Mouse (Mus musculus): ENCODE results near the gene Sorbs1. TPM values are rescaled to one million over a fixed set of nuclear protein-coding genes. Genes with fewer than 3 reads are reported as not detected.
A peak's percentile ranks its signal among the peaks of the same experiment; 100 is the strongest.

Sorbs1 gene
- polyA plus RNA-seq, 1 experiment from 2014 or later: 94.7 TPM

GRCm38 (mm10) chr19:40476491-40476890, 37.1 kb downstream of the Sorbs1 start:
- 89% methylated on average over 4 of the region's 4 CpGs for WGBS
- H3K4me2 ChIP-seq: no peak overlapping the region
- peaks cover 31% of the 10 kb centered on the region for H3K4me1 ChIP-seq

GRCm38 (mm10) chr19:40471526-40472245, 41.9 kb downstream of the Sorbs1 start:
- no peaks in the 10 kb centered on the region for H3K36me3 ChIP-seq
- no peak for ATAC-seq (ENCODE audit: low FRiP score)
- H3K9me3 ChIP-seq (replicated peaks): no peaks in the 10 kb centered on the region
- H3K4me2 ChIP-seq: no peak overlapping the region
- H3K27me3 ChIP-seq (replicated peaks): no peaks in the 10 kb centered on the region
- 81% methylated on average over 10 of the region's 10 CpGs for WGBS
- H3K4me1 ChIP-seq: peaks cover 22% of the 10 kb centered on the region; the same call in 1 of the 2 replicates
- peak overlapping the region; percentile 30; the same call in 1 of the 2 replicates for H3K27ac ChIP-seq (replicated peaks)
- no peak overlapping the region for H3K4me3 ChIP-seq (replicated peaks)
- H3K9ac ChIP-seq (replicated peaks): no peak overlapping the region

More at GRCm38 (mm10) chr19:40476491-40476890, 37.1 kb downstream of the Sorbs1 start:
- Histone ChIP-seq H3K27me3 (replicated peaks) (no peaks in the 10 kb centered on the region), H3K4me3 (replicated peaks) (no peak overlapping the region), H3K9ac (replicated peaks) (no peak overlapping the region), H3K9me3 (replicated peaks) (no peaks in the 10 kb centered on the region), H3K27ac (replicated peaks) (no peak overlapping the region), H3K36me3 (no peaks in the 10 kb centered on the region)
- ATAC-seq (ENCODE audit: low FRiP score): no peak

- ATAC-seq (ENCODE audit: low FRiP score): no peak
- no peaks in the 10 kb centered on the region for H3K36me3 ChIP-seq
- no peak overlapping the region for H3K9ac ChIP-seq (replicated peaks)
- no peaks in the 10 kb centered on the region for H3K9me3 ChIP-seq (replicated peaks)
- H3K4me1 ChIP-seq: peaks cover 39% of the 10 kb centered on the region; the same call in 1 of the 2 replicates
- H3K27me3 ChIP-seq (replicated peaks): no peaks in the 10 kb centered on the region
- WGBS: 76% methylated on average over 5 of the region's 5 CpGs
- H3K4me3 ChIP-seq (replicated peaks): no peak overlapping the region
- H3K4me2 ChIP-seq: no peak overlapping the region
- no peak overlapping the region for H3K27ac ChIP-seq (replicated peaks)
Measured at GRCm38 (mm10) chr19:40469792-40470191, 43.8 kb downstream of the Sorbs1 start.

- H3K9ac ChIP-seq (replicated peaks): no peak overlapping the region
- 57% methylated on average over 3 of the region's 3 CpGs for WGBS
- no peak overlapping the region for H3K4me3 ChIP-seq (replicated peaks)
- H3K9me3 ChIP-seq (replicated peaks): no peaks in the 10 kb centered on the region
- ATAC-seq (ENCODE audit: low FRiP score): no peak; the same call in none of the 2 replicates
- no peaks in the 10 kb centered on the region for H3K27me3 ChIP-seq (replicated peaks)
- no peaks in the 10 kb centered on the region for H3K36me3 ChIP-seq
- H3K27ac ChIP-seq (replicated peaks): peak overlapping the region; percentile 39
- H3K4me1 ChIP-seq: peaks cover 43% of the 10 kb centered on the region; the same call in 1 of the 2 replicates
- H3K4me2 ChIP-seq: no peak overlapping the region
Measured at GRCm38 (mm10) chr19:40468308-40468707, 45.3 kb downstream of the Sorbs1 start.

- no peak overlapping the region for H3K9ac ChIP-seq (replicated peaks)
- peaks cover 45% of the 10 kb centered on the region for H3K4me1 ChIP-seq
- ATAC-seq (ENCODE audit: low FRiP score): peak; percentile 19; the same call in 1 of the 2 replicates
- no peaks in the 10 kb centered on the region for H3K9me3 ChIP-seq (replicated peaks)
- H3K4me3 ChIP-seq (replicated peaks): no peak overlapping the region
- H3K4me2 ChIP-seq: no peak overlapping the region
- 73% methylated on average over 9 of the region's 9 CpGs for WGBS
- H3K27ac ChIP-seq (replicated peaks): peak overlapping the region; percentile 39
- H3K27me3 ChIP-seq (replicated peaks): no peaks in the 10 kb centered on the region
- H3K36me3 ChIP-seq: no peaks in the 10 kb centered on the region
Measured at GRCm38 (mm10) chr19:40467810-40468209, 45.8 kb downstream of the Sorbs1 start.

- no peak overlapping the region for H3K9ac ChIP-seq (replicated peaks)
- H3K4me3 ChIP-seq (replicated peaks): no peak overlapping the region
- H3K27me3 ChIP-seq (replicated peaks): no peaks in the 10 kb centered on the region
- H3K27ac ChIP-seq (replicated peaks): no peak overlapping the region
- no peaks in the 10 kb centered on the region for H3K9me3 ChIP-seq (replicated peaks)
- H3K4me1 ChIP-seq: peaks cover 49% of the 10 kb centered on the region
- no peaks in the 10 kb centered on the region for H3K36me3 ChIP-seq
- 17% methylated on average over 3 of the region's 3 CpGs for WGBS
- no peak for ATAC-seq (ENCODE audit: low FRiP score)
- no peak overlapping the region for H3K4me2 ChIP-seq
Measured at GRCm38 (mm10) chr19:40465339-40465738, 48.2 kb downstream of the Sorbs1 start.

- Histone ChIP-seq H3K9me3 (replicated peaks) (no peaks in the 10 kb centered on the region), H3K9ac (replicated peaks) (no peak overlapping the region), H3K36me3 (no peaks in the 10 kb centered on the region), H3K4me2 (no peak overlapping the region), H3K27ac (replicated peaks) (no peak overlapping the region), H3K27me3 (replicated peaks) (no peaks in the 10 kb centered on the region), H3K4me3 (replicated peaks) (no peak overlapping the region), H3K4me1 (peaks cover 44% of the 10 kb centered on the region)
- WGBS: 88% methylated on average over 9 of the region's 9 CpGs
- ATAC-seq (ENCODE audit: low FRiP score): no peak
Measured at GRCm38 (mm10) chr19:40464408-40464807, 49.2 kb downstream of the Sorbs1 start.

GRCm38 (mm10) chr19:40462892-40463291, 50.7 kb downstream of the Sorbs1 start:
- ATAC-seq (ENCODE audit: low FRiP score): no peak
- Histone ChIP-seq H3K27ac (replicated peaks) (no peak overlapping the region; the same call in 1 of the 2 replicates), H3K9me3 (replicated peaks) (no peaks in the 10 kb centered on the region), H3K36me3 (no peaks in the 10 kb centered on the region), H3K4me3 (replicated peaks) (no peak overlapping the region), H3K4me1 (peaks cover 49% of the 10 kb centered on the region), H3K9ac (replicated peaks) (no peak overlapping the region), H3K4me2 (no peak overlapping the region), H3K27me3 (replicated peaks) (no peaks in the 10 kb centered on the region)
- 54% methylated on average over 6 of the region's 6 CpGs for WGBS

GRCm38 (mm10) chr19:40462481-40462880, 51.1 kb downstream of the Sorbs1 start:
- Histone ChIP-seq H3K9me3 (replicated peaks) (no peaks in the 10 kb centered on the region), H3K36me3 (no peaks in the 10 kb centered on the region), H3K27ac (replicated peaks) (no peak overlapping the region; the same call in 1 of the 2 replicates), H3K4me3 (replicated peaks) (no peak overlapping the region), H3K4me1 (peaks cover 49% of the 10 kb centered on the region), H3K4me2 (no peak overlapping the region), H3K27me3 (replicated peaks) (no peaks in the 10 kb centered on the region), H3K9ac (replicated peaks) (no peak overlapping the region)
- ATAC-seq (ENCODE audit: low FRiP score): no peak
- 57% methylated on average over 2 of the region's 2 CpGs for WGBS

GRCm38 (mm10) chr19:40461662-40462061, 51.9 kb downstream of the Sorbs1 start:
- Histone ChIP-seq H3K4me2 (no peak overlapping the region), H3K27ac (replicated peaks) (no peak overlapping the region; the same call in 1 of the 2 replicates), H3K36me3 (no peaks in the 10 kb centered on the region), H3K4me1 (peaks cover 49% of the 10 kb centered on the region), H3K9me3 (replicated peaks) (no peaks in the 10 kb centered on the region), H3K4me3 (replicated peaks) (no peak overlapping the region), H3K9ac (replicated peaks) (no peak overlapping the region), H3K27me3 (replicated peaks) (no peaks in the 10 kb centered on the region)
- WGBS: 83% methylated on average over 1 of the region's 1 CpGs
- ATAC-seq (ENCODE audit: low FRiP score): no peak

- no peak overlapping the region for H3K4me2 ChIP-seq
- H3K4me3 ChIP-seq (replicated peaks): no peak overlapping the region
- 44% methylated on average over 9 of the region's 9 CpGs for WGBS
- H3K9ac ChIP-seq (replicated peaks): no peak overlapping the region
- H3K27me3 ChIP-seq (replicated peaks): no peaks in the 10 kb centered on the region
- no peaks in the 10 kb centered on the region for H3K36me3 ChIP-seq
- peaks cover 43% of the 10 kb centered on the region for H3K4me1 ChIP-seq
- no peak for ATAC-seq (ENCODE audit: low FRiP score)
- H3K27ac ChIP-seq (replicated peaks): no peak overlapping the region
- no peaks in the 10 kb centered on the region for H3K9me3 ChIP-seq (replicated peaks)
Measured at GRCm38 (mm10) chr19:40460854-40461490, 52.6 kb downstream of the Sorbs1 start.

- H3K4me3 ChIP-seq (replicated peaks): no peak overlapping the region
- H3K4me2 ChIP-seq: no peak overlapping the region
- H3K9ac ChIP-seq (replicated peaks): no peak overlapping the region
- no peaks in the 10 kb centered on the region for H3K9me3 ChIP-seq (replicated peaks)
- H3K27me3 ChIP-seq (replicated peaks): no peaks in the 10 kb centered on the region
- H3K27ac ChIP-seq (replicated peaks): no peak overlapping the region
- WGBS: 35% methylated on average over 1 of the region's 1 CpGs
- peaks cover 33% of the 10 kb centered on the region for H3K4me1 ChIP-seq
- no peak for ATAC-seq (ENCODE audit: low FRiP score)
- no peaks in the 10 kb centered on the region for H3K36me3 ChIP-seq
Measured at GRCm38 (mm10) chr19:40459338-40459737, 54.2 kb downstream of the Sorbs1 start.

Data from neural tube, embryonic 15.5 days (tissue).